Mouse (Mus musculus) large intestine, adult 2 months (tissue): ENCODE data around the gene Tsga10ip. TPM values are rescaled to one million over a fixed set of nuclear protein-coding genes. Genes with fewer than 3 reads are reported as not detected.
A peak's percentile ranks its signal among the peaks of the same experiment; 100 is the strongest.
"Not testable (repeated sequence)": the region's sequence is repeated elsewhere in the genome, so short reads cannot be mapped to it uniquely, and the experiment has no call there.

ENCODE experiments used
- DNase-seq: peaks from one replicate; pipeline ENCODE4 v3.0.0-alpha.2; 2012; ENCODE audit warnings: low read depth, low spot score
- WGBS: fragments of 180-500 bp; shearing (Covaris S2); methylation state at CpG from one replicate; pipeline ENCODE4 v1.1.7; 2018; 5-methylcytosine and 5-hydroxymethylcytosine counted together
- polyA plus RNA-seq: library from polyadenylated mRNA; depleted of rRNA; stranded (reverse); fragments of >200 nt; gene quantifications from 2 replicates; pipeline ENCODE4 v1.2.3, GENCODE M21; 2012; rRNA removed

Tsga10ip gene
- polyA plus RNA-seq, 1 experiment, result 1.2 TPM

- DNase-seq, result no peak
- no CpG with 5 or more reads among the region's 1 CpGs for WGBS
Measured at GRCm38 (mm10) chr19:5356080-5356479, 46.2 kb downstream of the Tsga10ip start.

GRCm38 (mm10) chr19:5353609-5354008, 48.7 kb downstream of the Tsga10ip start:
- WGBS, result 33% methylated on average over 2 of the region's 2 CpGs
- no peak for DNase-seq

GRCm38 (mm10) chr19:5349502-5349873, 52.8 kb downstream of the Tsga10ip start, which contains the start of gene Cst6:
Cst6 (minus strand) TSS chr19:5349574.
- DNase-seq, result not testable (repeated sequence)
- WGBS, result 58% methylated on average over 6 of the region's 6 CpGs

GRCm38 (mm10) chr19:5348526-5349501, 53.5 kb downstream of the Tsga10ip start:
- DNase-seq, result peak; percentile 35

GRCm38 (mm10) chr19:5348064-5348463, 54.3 kb downstream of the Tsga10ip start:
- DNase-seq, result no peak
- 75% methylated on average over 6 of the region's 6 CpGs for WGBS

More at GRCm38 (mm10) chr19:5348526-5349501, 53.5 kb downstream of the Tsga10ip start:
- 5% methylated on average over 34 of the region's 34 CpGs for WGBS

- DNase-seq, result no peak
- 70% methylated on average over 6 of the region's 6 CpGs for WGBS
Measured at GRCm38 (mm10) chr19:5345297-5346131, 56.8 kb downstream of the Tsga10ip start.

GRCm38 (mm10) chr19:5341360-5341759, 61.0 kb downstream of the Tsga10ip start:
- no peak for DNase-seq
- 79% methylated on average over 7 of the region's 7 CpGs for WGBS

Other genes with a start within 250 kb of the Tsga10ip start
- 6.7 and 7.3 TPM in 2 replicates for gene Pacs1, start 129.4 kb downstream of the Tsga10ip start, polyA plus RNA-seq
- 71.5 and 85.8 TPM in 2 replicates for gene Sf3b2, start 107.1 kb downstream of the Tsga10ip start, polyA plus RNA-seq
- gene Gal3st3, start 104.2 kb downstream of the Tsga10ip start, polyA plus RNA-seq, result 0.05 and 0.16 TPM in 2 replicates
- not detected in 2 replicates for gene Catsper1, start 66.8 kb downstream of the Tsga10ip start, polyA plus RNA-seq
- gene Cst6, start 53.0 kb downstream of the Tsga10ip start, polyA plus RNA-seq, result 287 and 392 TPM in 2 replicates
- 26.9 and 35.5 TPM in 2 replicates for gene Eif1ad, start 35.8 kb downstream of the Tsga10ip start, polyA plus RNA-seq
- gene Banf1, start 35.4 kb downstream of the Tsga10ip start, polyA plus RNA-seq, result 196 and 232 TPM in 2 replicates
- 23.3 and 25.3 TPM in 2 replicates for gene Sart1, start 13.8 kb downstream of the Tsga10ip start, polyA plus RNA-seq
- 98.0 and 108 TPM in 2 replicates for gene Drap1, start 22.5 kb upstream of the Tsga10ip start, polyA plus RNA-seq
- 51.9 and 55.5 TPM in 2 replicates for gene AI837181, start 22.6 kb upstream of the Tsga10ip start, polyA plus RNA-seq
- gene Fosl1, start 45.0 kb upstream of the Tsga10ip start, polyA plus RNA-seq, result 0.12 and 0.60 TPM in 2 replicates
- 2.1 and 2.4 TPM in 2 replicates for gene Ccdc85b, start 55.4 kb upstream of the Tsga10ip start, polyA plus RNA-seq
- gene Fibp, start 58.1 kb upstream of the Tsga10ip start, polyA plus RNA-seq, result 140 and 162 TPM in 2 replicates
- 12.4 and 14.9 TPM in 2 replicates for gene Ctsw, start 66.0 kb upstream of the Tsga10ip start, polyA plus RNA-seq
- gene Efemp2, start 71.4 kb upstream of the Tsga10ip start, polyA plus RNA-seq, result 30.2 and 37.5 TPM in 2 replicates
- gene Mus81, start 85.9 kb upstream of the Tsga10ip start, polyA plus RNA-seq, result 23.6 and 29.1 TPM in 2 replicates
- 697 and 725 TPM in 2 replicates for gene Cfl1, start 87.9 kb upstream of the Tsga10ip start, polyA plus RNA-seq
- 0.14 and 0.15 TPM in 2 replicates for gene 1700020D05Rik, start 101.3 kb upstream of the Tsga10ip start, polyA plus RNA-seq
- 3.2 and 3.7 TPM in 2 replicates for gene Snx32, start 108.0 kb upstream of the Tsga10ip start, polyA plus RNA-seq
- gene Ovol1, start 158.1 kb upstream of the Tsga10ip start, polyA plus RNA-seq, result 26.6 and 45.5 TPM in 2 replicates
- 11.9 and 19.5 TPM in 2 replicates for gene Ap5b1, start 165.5 kb upstream of the Tsga10ip start, polyA plus RNA-seq
- 45.1 and 47.1 TPM in 2 replicates for gene Rnaseh2c, start 199.3 kb upstream of the Tsga10ip start, polyA plus RNA-seq
- gene Kat5, start 207.7 kb upstream of the Tsga10ip start, polyA plus RNA-seq, result 43.6 and 54.2 TPM in 2 replicates
- gene Rela, start 235.0 kb upstream of the Tsga10ip start, polyA plus RNA-seq, result 46.7 and 47.6 TPM in 2 replicates